Mouse (Mus musculus) thymus, postnatal 0 days (tissue): ENCODE measurements around the gene Epha5. TPM values are rescaled to one million over a fixed set of nuclear protein-coding genes. Genes with fewer than 3 reads are reported as not detected.
A peak's percentile ranks its signal among the peaks of the same experiment; 100 is the strongest.

Source experiments
- DNase-seq: peaks from one replicate; pipeline ENCODE4 v3.0.0-alpha.2; 2015; ENCODE audit warnings: low spot score
- polyA plus RNA-seq: library from polyadenylated mRNA; unstranded; fragments of >200 nt; fragmentation: Nextera tagmentation; extraction: Ambion mirVana; gene quantifications from 2 replicates; pipeline ENCODE4 v1.2.1, GENCODE M21; 2015

Epha5 gene
- 0.17 and 0.39 TPM in 2 replicates for polyA plus RNA-seq

GRCm38 (mm10) chr5:84417062-84417879, at the start of gene Epha5:
Gene Epha5 (minus strand): TSS chr5:84417382.
- DNase-seq, result peak; percentile 13

GRCm38 (mm10) chr5:84456216-84456615, 39.0 kb upstream of the Epha5 start:
- DNase-seq, result no peak

GRCm38 (mm10) chr5:84454641-84455040, 37.5 kb upstream of the Epha5 start:
- DNase-seq, result no peak

- DNase-seq, result no peak
Measured at GRCm38 (mm10) chr5:84453839-84454238, 36.7 kb upstream of the Epha5 start.

GRCm38 (mm10) chr5:84440232-84440631, 23.1 kb upstream of the Epha5 start:
- DNase-seq, result no peak

- DNase-seq, result no peak
Measured at GRCm38 (mm10) chr5:84415961-84416821, 991 bp downstream of the Epha5 start.

- DNase-seq, result no peak
Measured at GRCm38 (mm10) chr5:84414931-84415431, 2.2 kb downstream of the Epha5 start.

GRCm38 (mm10) chr5:84413026-84413425, 4.2 kb downstream of the Epha5 start:
- DNase-seq, result no peak

- no peak for DNase-seq
Measured at GRCm38 (mm10) chr5:84408370-84408769, 8.8 kb downstream of the Epha5 start.

GRCm38 (mm10) chr5:84397085-84397484, 20.1 kb downstream of the Epha5 start:
- no peak for DNase-seq

GRCm38 (mm10) chr5:84365334-84365733, 51.8 kb downstream of the Epha5 start:
- DNase-seq, result no peak

GRCm38 (mm10) chr5:84359430-84359829, 57.8 kb downstream of the Epha5 start:
- DNase-seq, result no peak

- no peak for DNase-seq
Measured at GRCm38 (mm10) chr5:84353069-84353468, 64.1 kb downstream of the Epha5 start.

- no peak for DNase-seq
Measured at GRCm38 (mm10) chr5:84346728-84347499, 70.3 kb downstream of the Epha5 start.

- no peak for DNase-seq
Measured at GRCm38 (mm10) chr5:84335834-84336465, 81.2 kb downstream of the Epha5 start.

- DNase-seq, result no peak
Measured at GRCm38 (mm10) chr5:84334481-84334880, 82.7 kb downstream of the Epha5 start.

GRCm38 (mm10) chr5:84331631-84332030, 85.6 kb downstream of the Epha5 start:
- DNase-seq, result no peak

GRCm38 (mm10) chr5:84320553-84320952, 96.6 kb downstream of the Epha5 start:
- no peak for DNase-seq

- no peak for DNase-seq
Measured at GRCm38 (mm10) chr5:84320138-84320537, 97.0 kb downstream of the Epha5 start.

- DNase-seq, result no peak
Measured at GRCm38 (mm10) chr5:84318814-84319340, 98.3 kb downstream of the Epha5 start.
